Mouse (Mus musculus): ENCODE data around the gene Myh3. TPM values are rescaled to one million over a fixed set of nuclear protein-coding genes. Genes with fewer than 3 reads are reported as not detected.

Gene Myh3
- total RNA-seq, 2 experiments from 2014 or later: 3.5 to 6.2 TPM

GRCm38 (mm10) chr11:67100169-67100568 is 22.1 kb downstream of the Myh3 start:
- intact Hi-C loops (cut with DNase I): no loop called here
- DNase-seq (ENCODE audit: low spot score in 2 of 2): no peak

- DNase-seq (ENCODE audit: low spot score in 2 of 2): peak in 1 of 2 experiments; percentile 43
- intact Hi-C loops (cut with DNase I): no loop called here
These were observed 23.6 kb downstream of the Myh3 start for GRCm38 (mm10) chr11:67101713-67102112.

DNA sequence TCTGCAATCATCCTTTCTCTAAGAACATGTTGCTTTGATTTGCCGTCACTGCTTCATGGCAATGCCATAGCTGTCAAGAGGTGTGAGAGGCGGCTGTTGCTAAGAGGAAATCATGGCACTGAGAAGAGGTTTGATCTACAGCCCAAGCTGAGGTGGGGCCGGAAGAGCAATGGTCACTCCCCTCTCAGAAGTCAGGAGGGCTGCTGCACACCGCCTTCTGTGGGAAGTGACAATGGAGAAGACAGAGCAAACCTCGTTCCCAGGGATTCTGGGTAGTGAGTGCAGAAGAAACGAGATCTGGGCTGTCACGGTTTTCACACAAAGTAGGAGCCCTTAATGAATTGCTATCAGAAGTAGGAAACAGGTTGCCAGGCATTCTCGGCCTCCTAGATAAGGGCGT is 25.2 kb downstream of the Myh3 start:
- intact Hi-C loops (cut with DNase I): no loop called here
- DNase-seq (ENCODE audit: low spot score in 2 of 2): no peak

- DNase-seq (ENCODE audit: low spot score in 2 of 2): no peak
- intact Hi-C loops (cut with DNase I): no loop called here
These were observed 26.1 kb downstream of the Myh3 start for GRCm38 (mm10) chr11:67104242-67104641.

DNA sequence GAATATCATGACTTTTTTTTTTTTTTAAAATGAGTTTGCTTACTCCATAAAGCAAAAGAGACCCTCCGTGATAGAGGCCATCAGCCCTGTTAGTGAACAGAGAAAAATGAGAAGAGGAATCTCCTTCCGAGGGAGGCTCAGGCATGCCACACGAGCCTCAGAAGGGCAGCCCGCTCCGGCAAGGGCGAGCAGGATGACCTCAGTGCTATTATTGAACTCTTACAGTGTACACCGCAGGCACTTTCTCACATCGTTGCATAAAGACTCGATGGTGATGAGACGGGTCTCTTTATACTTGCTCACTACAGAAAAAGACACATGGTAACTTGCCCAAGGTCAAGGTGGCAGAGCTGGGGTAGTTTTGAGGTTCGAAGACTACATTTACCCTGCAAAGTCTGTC is 26.6 kb downstream of the Myh3 start:
- DNase-seq (ENCODE audit: low spot score in 2 of 2): no peak
- intact Hi-C loops (cut with DNase I): no loop called here

DNA sequence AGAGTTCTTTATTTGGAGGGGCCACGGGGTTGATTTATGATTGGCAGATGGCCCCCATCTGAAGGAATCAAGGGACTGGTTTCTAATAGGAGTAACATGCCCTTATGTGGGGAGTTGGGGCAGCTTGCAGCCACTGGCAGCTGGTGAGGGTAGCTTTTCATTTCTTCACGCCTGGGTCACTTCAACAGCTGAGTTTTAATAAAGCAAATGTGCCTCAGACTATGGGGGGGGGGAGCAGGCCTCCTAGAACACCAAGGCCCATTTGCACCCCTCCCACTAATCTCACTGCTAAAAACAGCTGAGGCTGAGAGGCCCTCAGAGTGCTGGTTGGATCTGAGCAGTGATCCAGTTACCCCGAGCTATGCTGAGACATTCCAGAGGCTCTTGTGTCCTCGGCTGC is 27.6 kb downstream of the Myh3 start:
- intact Hi-C loops (cut with DNase I): no loop called here
- no peak for DNase-seq (ENCODE audit: low spot score in 2 of 2)

- no peak for DNase-seq (ENCODE audit: low spot score in 2 of 2)
- intact Hi-C loops (cut with DNase I): no loop called here
These were observed 28.9 kb downstream of the Myh3 start for GRCm38 (mm10) chr11:67106973-67107372.

DNA sequence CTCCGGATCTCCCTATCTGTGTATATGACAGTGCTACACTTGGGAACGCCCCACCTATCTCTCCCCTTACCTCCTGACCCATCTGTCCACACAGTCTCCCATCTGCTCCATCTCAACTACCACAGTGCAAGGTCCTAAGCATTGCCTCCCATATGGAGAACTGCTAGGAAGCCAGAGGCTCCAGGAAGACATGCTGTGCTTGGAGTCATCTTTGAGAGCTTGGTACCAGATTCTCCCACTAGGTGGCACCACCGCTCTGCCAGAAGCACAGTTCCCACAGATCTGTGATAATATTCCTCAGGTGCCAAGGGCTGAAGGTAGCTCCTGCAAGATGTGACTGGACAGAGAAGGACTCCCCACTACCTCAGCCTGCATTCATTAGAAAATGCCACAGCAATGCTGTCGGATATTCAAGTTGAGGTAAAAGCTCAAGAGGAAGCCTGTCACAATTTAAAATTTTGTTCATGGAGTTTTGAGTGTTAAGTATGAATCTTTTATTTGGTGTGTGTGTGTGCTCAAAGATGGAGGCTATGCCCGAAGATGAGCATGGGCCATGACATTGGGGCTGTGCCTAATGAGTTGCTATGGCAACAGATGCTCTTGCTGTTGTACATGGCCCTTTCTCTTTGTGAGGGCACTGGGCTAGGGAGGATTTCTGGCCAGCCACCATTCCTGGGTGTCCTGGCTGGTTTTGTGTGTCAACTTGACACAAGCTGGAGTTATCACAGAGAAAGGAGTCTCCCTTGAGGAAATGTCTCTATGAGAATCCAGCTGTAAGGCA is 32.3 kb downstream of the Myh3 start:
- intact Hi-C loops (cut with DNase I): loop anchor here (10.0 kb wide), 2 partner anchors 344 to 544 kb away; partner anchors contain the start of gene Gas7
- peak; percentile 75 to 80 for DNase-seq (ENCODE audit: low spot score in 2 of 2)

- intact Hi-C loops (cut with DNase I): loop anchor here (1.0 to 10.0 kb wide), 4 partner anchors 123 to 543 kb away; partner anchors contain the start of gene Gas7
- DNase-seq (ENCODE audit: low spot score in 2 of 2): peak; percentile 63 to 75
These were observed 34.1 kb downstream of the Myh3 start for GRCm38 (mm10) chr11:67112019-67112850.

DNA sequence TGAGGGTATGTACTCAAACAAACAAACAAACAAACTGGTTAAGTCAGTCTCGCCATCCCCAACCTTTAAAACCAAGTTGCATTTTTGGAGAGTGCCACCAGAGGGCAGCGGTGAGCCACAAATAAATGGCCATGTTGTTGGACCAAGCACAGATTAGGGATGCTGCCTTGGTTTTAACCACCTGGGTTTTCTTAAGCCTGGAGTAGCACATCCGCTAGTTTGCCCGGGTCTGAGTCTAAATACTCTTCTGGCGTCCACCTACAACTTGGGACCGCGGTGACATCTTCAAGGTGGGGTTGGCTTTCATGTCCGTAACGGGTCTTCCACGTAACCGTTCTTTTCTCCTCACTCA is 34.7 kb downstream of the Myh3 start:
- intact Hi-C loops (cut with DNase I): loop anchor here (1.0 to 10.0 kb wide), 4 partner anchors 122 to 542 kb away; partner anchors contain the start of gene Gas7
- DNase-seq (ENCODE audit: low spot score in 2 of 2): peak; percentile 49 to 77

- intact Hi-C loops (cut with DNase I): loop anchor here (10.0 kb wide), 2 partner anchors 341 to 541 kb away; partner anchors contain the start of gene Gas7
- DNase-seq (ENCODE audit: low spot score in 2 of 2): no peak
These were observed 35.3 kb downstream of the Myh3 start for GRCm38 (mm10) chr11:67113381-67113780.

DNA sequence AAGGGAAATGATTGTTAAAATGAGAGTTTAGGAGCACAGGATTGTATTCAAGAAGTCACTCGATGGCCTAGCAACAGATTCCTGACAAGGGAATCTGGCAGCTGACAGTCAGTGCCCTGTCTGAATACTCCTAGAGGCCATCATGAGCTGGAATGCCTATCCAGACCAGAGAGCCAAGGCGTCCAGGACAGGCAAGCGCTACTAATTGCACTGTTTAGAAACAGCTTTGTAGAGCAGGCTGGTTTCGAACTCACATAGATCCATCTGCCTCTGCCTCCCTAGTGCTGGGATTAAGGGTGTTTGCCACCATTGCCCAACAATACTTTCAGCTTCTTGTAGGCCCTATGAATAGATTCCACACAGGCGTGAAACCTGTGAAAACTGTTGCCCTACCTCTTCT is 36.2 kb downstream of the Myh3 start:
- no peak for DNase-seq (ENCODE audit: low spot score in 2 of 2)
- intact Hi-C loops (cut with DNase I): loop anchor here (10.0 kb wide), 2 partner anchors 341 to 541 kb away; partner anchors contain the start of gene Gas7

GRCm38 (mm10) chr11:67114901-67115300 is 36.8 kb downstream of the Myh3 start:
- DNase-seq (ENCODE audit: low spot score in 2 of 2): no peak
- intact Hi-C loops (cut with DNase I): loop anchor here (10.0 kb wide), 2 partner anchors 340 to 540 kb away; partner anchors contain the start of gene Gas7

- intact Hi-C loops (cut with DNase I): loop anchor here (10.0 kb wide), 2 partner anchors 338 to 538 kb away; partner anchors contain the start of gene Gas7
- DNase-seq (ENCODE audit: low spot score in 2 of 2): no peak
These were observed 38.6 kb downstream of the Myh3 start for GRCm38 (mm10) chr11:67116725-67117124.

- DNase-seq (ENCODE audit: low spot score in 2 of 2): no peak
- intact Hi-C loops (cut with DNase I): loop anchor here (10.0 kb wide), 2 partner anchors 335 to 535 kb away; partner anchors contain the start of gene Gas7
These were observed 41.5 kb downstream of the Myh3 start for GRCm38 (mm10) chr11:67119539-67120070.

GRCm38 (mm10) chr11:67120697-67121294 is 42.7 kb downstream of the Myh3 start:
- intact Hi-C loops (cut with DNase I): no loop called here
- no peak for DNase-seq (ENCODE audit: low spot score in 2 of 2)

DNA sequence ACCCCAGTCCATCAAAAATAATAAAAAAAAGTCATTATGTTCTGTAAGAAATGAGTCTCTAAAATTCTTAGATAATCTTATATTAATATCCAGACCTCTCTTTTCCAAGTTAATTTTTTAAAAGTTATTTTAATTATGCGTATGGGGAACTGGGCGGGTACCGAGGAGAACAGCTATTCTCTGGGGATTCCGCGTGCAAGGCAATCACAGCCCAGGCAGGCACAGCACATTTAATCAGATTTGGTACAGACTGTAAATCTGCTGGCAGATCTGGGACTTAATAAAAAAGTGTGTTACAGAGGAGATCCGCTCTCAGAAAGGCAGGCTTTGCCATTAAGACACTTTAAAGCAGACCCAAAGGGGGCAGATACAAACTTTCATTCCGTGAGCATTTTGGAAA is 46.8 kb downstream of the Myh3 start:
- intact Hi-C loops (cut with DNase I): loop anchor here (2.0 kb wide), 1 partner anchor 104 kb away; no protein-coding TSS in a partner anchor
- peak in 1 of 2 experiments; percentile 20 for DNase-seq (ENCODE audit: low spot score in 2 of 2)

DNA sequence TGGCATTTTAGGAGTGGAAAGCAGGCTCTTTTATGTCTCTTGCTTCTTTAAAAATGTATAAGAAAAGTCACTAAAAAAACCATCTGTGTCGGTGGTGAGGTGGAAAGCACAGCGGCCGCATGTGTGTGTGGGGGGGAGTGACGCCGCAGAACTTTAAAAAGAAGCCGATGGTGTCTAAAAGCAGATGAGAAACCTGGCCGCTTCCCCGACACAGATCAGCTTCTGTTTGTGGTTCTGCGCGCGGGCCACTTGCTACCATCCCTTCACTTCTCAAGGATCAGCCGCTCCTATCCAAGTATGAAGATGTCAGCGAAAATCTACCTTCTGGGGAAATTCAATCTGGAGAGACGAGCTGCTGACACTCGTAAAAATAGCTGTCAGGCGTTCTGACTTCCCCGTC is 47.3 kb downstream of the Myh3 start:
- peak; percentile 65 to 84 for DNase-seq (ENCODE audit: low spot score in 2 of 2)
- intact Hi-C loops (cut with DNase I): loop anchor here (2.0 kb wide), 1 partner anchor 103 kb away; no protein-coding TSS in a partner anchor

DNA sequence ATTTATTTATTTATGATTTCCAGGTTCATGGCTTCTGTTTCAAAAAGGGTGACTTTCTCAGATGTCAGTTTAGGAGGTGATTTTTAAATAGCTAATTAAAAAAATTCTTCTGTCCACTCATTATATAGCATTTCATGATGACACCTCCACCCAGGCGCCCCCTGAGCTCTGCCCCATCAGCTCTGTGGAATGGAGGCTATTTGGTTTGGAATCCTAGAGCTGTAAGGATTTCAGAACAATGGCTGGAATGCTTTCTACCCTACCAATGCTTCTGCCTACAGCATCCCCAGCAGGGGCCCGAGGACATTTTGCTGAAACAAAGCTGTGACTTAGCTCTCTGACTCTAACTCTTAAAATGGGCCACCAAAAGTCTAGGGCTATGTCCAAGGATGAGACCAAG is 55.4 kb downstream of the Myh3 start:
- intact Hi-C loops (cut with DNase I): no loop called here
- DNase-seq (ENCODE audit: low spot score in 2 of 2): no peak

Data from left cerebral cortex, postnatal 36 days (tissue).